Mouse (Mus musculus): ENCODE measurements around the gene H2-Ob. TPM values are rescaled to one million over a fixed set of nuclear protein-coding genes. Genes with fewer than 3 reads are reported as not detected.

Gene H2-Ob
- polyA plus RNA-seq, 1 experiment from 2014 or later = not detected

GRCm38 (mm10) chr17:34200772-34201505 lies 37.8 kb upstream of the H2-Ob start:
- peaks cover 88% of the 10 kb centered on the region for H3K27me3 ChIP-seq
- no peak for ATAC-seq (ENCODE audit: insufficient number of reproducible peaks, insufficient read depth, low FRiP score, low TSS enrichment, low read depth)
- no peak overlapping the region for H3K27ac ChIP-seq
- H3K4me2 ChIP-seq = no peak overlapping the region
- no peak overlapping the region for H3K4me3 ChIP-seq (replicated peaks)
- no peaks in the 10 kb centered on the region for H3K36me3 ChIP-seq
- H3K4me1 ChIP-seq (replicated peaks) = peaks cover 24% of the 10 kb centered on the region
- WGBS = 87% methylated on average over 16 of the region's 16 CpGs
- no peak overlapping the region for H3K9ac ChIP-seq (replicated peaks)
- no peaks in the 10 kb centered on the region for H3K9me3 ChIP-seq

GRCm38 (mm10) chr17:34201506-34202055 lies 37.1 kb upstream of the H2-Ob start:
- Histone ChIP-seq H3K9ac (replicated peaks) (no peak overlapping the region), H3K4me1 (replicated peaks) (peaks cover 24% of the 10 kb centered on the region), H3K36me3 (no peaks in the 10 kb centered on the region), H3K9me3 (no peaks in the 10 kb centered on the region), H3K4me2 (no peak overlapping the region), H3K4me3 (replicated peaks) (no peak overlapping the region), H3K27me3 (peaks cover 88% of the 10 kb centered on the region), H3K27ac (no peak overlapping the region)
- whole genome bisulfite sequencing = 64% methylated on average over 7 of the region's 7 CpGs
- no peak for ATAC-seq (ENCODE audit: insufficient number of reproducible peaks, insufficient read depth, low FRiP score, low TSS enrichment, low read depth)

DNA sequence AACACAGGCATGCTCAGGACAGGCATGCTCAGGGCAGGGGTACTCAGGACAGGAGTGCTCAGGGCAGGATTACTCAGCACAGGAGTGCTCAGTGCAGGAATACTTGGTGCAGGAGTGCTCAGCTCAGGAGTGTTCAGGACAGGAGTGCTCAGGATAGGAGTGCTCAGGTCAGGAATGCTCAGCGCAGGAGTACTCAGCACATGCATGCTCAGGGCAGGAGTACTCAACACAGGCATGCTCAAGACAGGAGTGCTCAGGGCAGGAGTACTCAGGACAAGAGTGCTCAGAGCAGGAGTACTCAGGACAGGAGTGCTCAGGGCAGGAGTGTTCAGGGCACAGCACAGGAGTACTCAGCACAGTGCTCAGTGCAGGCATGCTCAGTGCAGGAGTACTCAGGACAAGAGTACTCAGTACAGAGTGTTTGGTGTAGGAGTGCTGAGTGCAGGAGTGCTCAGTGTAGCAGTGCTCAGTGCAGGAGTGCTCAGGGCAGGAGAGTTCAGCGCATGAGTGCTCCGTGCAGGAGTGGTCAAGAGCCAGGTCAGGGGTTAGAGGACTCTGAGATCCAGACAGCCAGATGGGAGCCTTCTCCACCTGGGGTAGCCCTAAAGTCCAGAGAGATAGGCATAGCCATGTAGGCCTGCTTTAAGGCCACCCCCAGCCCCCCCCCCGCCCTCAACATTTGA lies 35.8 kb upstream of the H2-Ob start:
- ATAC-seq (ENCODE audit: insufficient number of reproducible peaks, insufficient read depth, low FRiP score, low TSS enrichment, low read depth) = peak; percentile 58; the same call in 1 of the 2 replicates
- Histone ChIP-seq H3K27ac (no peak overlapping the region), H3K4me3 (replicated peaks) (no peak overlapping the region), H3K36me3 (no peaks in the 10 kb centered on the region), H3K4me2 (no peak overlapping the region), H3K4me1 (replicated peaks) (peaks cover 12% of the 10 kb centered on the region), H3K27me3 (peaks cover 86% of the 10 kb centered on the region), H3K9ac (replicated peaks) (no peak overlapping the region), H3K9me3 (no peaks in the 10 kb centered on the region)
- 83% methylated on average over 4 of the region's 4 CpGs for WGBS

DNA sequence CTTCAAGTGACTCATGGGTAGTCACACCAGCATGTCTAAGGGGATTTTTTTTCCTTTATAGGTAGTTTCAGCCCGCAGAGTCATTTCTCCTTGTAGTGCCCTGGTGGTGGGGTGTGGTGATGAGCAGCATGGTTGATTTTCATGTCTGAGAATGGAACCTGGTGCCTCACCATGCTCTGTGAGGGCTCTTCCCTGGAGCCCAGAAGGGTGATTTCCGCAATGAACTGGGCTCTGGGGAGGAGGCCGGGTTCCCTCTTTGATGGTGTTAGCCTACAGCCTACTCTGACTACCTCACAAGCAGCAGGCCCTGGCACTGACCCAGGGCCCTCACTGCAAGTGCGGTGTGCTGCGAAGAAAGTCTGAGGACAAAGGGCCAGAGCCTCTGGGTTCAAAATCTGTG lies 35.3 kb upstream of the H2-Ob start, which contains the start of gene Tap2:
TSS of gene Tap2 (plus strand) at position 84 of the 400 bp plus-strand sequence.
- Histone ChIP-seq H3K4me2 (peak within 1 kb of the TSS; percentile 95), H3K4me1 (replicated peaks) (peaks cover 7% of the 10 kb centered on the region; the same call in 1 of the 2 replicates), H3K9me3 (no peaks in the 10 kb centered on the region), H3K27ac (no peak within 1 kb of the TSS), H3K4me3 (replicated peaks) (peak within 1 kb of the TSS; percentile 67), H3K36me3 (no peaks in the 10 kb centered on the region), H3K27me3 (peaks cover 86% of the 10 kb centered on the region), H3K9ac (replicated peaks) (peak within 1 kb of the TSS; percentile 64; the same call in 1 of the 2 replicates)
- WGBS = 76% methylated on average over 5 of the region's 5 CpGs
- ATAC-seq (ENCODE audit: insufficient number of reproducible peaks, insufficient read depth, low FRiP score, low TSS enrichment, low read depth) = no peak

DNA sequence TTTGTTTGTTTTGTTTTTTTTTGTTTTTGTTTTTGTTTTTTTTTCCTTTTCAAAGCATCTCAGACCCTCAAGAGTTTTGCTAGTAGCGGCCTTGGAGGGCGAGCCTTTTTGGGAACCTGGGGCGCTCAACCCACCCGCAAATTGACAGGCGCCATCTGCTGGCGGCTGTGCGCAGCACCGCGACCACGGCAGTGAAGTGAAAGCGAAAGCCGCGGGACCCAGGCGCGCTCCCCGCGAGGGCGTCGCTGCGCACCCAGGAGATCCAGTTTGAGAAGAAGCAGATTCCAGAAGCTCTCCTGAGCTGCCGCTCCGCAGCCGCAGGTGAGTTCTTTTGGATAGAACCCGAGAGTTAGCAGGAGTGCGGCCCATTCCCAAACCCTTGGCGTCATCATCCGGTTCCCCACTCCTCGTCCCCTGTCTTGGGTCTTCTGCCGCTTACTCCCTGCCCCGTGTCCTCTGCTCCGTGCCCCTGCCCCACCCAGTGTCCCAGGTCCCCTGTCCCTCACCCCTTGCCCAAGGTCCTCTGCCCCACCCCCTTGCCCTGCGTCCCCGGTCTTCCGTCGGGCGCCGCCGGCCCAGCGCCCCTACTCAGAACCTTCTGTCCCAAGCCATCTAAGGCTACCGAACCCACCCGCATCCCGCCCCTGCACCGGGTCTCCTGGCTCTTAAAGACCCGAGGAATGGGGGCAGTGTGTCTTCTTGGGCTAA lies 34.2 kb upstream of the H2-Ob start:
- Histone ChIP-seq H3K27ac (no peak overlapping the region), H3K27me3 (peaks cover 84% of the 10 kb centered on the region), H3K4me3 (replicated peaks) (peak overlapping the region; percentile 67), H3K9ac (replicated peaks) (peak overlapping the region; percentile 64), H3K36me3 (no peaks in the 10 kb centered on the region), H3K9me3 (no peaks in the 10 kb centered on the region), H3K4me2 (peak overlapping the region; percentile 95), H3K4me1 (replicated peaks) (peaks cover 7% of the 10 kb centered on the region; the same call in 1 of the 2 replicates)
- no peak; the same call in 1 of the 2 replicates for ATAC-seq (ENCODE audit: insufficient number of reproducible peaks, insufficient read depth, low FRiP score, low TSS enrichment, low read depth)
- under 1% methylated on average over 44 of the region's 44 CpGs for WGBS

DNA sequence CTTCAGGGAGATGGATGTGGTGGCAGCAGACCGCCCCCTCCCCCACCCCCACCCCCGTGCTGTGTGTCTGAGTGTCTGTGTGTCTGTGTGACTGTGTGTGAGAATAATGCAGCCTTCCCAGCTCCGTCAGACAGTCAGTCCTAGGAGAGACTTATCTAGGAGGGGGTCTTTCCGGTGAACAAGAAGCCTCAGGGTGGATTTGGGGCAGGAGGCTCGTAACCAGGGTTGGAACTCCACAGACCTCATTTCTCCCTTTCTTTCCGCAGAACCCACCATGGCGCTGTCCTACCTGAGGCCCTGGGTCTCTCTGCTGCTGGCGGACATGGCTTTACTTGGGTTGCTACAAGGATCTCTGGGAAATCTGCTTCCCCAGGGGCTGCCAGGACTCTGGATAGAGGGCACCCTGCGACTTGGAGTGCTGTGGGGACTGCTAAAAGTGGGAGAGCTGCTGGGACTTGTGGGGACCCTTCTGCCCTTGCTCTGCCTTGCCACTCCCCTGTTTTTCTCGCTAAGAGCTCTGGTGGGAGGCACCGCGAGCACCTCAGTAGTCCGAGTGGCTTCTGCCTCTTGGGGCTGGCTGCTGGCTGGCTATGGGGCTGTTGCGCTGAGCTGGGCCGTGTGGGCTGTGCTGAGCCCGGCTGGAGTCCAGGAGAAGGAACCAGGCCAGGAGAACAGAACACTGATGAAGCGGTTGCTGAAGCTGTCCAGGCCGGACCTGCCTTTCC lies 33.5 kb upstream of the H2-Ob start:
- H3K4me3 ChIP-seq (replicated peaks) = peak overlapping the region; percentile 67
- H3K36me3 ChIP-seq = no peaks in the 10 kb centered on the region
- peaks cover 85% of the 10 kb centered on the region for H3K27me3 ChIP-seq
- no peak for ATAC-seq (ENCODE audit: insufficient number of reproducible peaks, insufficient read depth, low FRiP score, low TSS enrichment, low read depth)
- H3K4me2 ChIP-seq = peak overlapping the region; percentile 95
- 10% methylated on average over 18 of the region's 18 CpGs for WGBS
- H3K9me3 ChIP-seq = peaks cover 4% of the 10 kb centered on the region; the same call in 1 of the 2 replicates
- peaks cover 7% of the 10 kb centered on the region; the same call in 1 of the 2 replicates for H3K4me1 ChIP-seq (replicated peaks)
- peak overlapping the region; percentile 64 for H3K9ac ChIP-seq (replicated peaks)
- H3K27ac ChIP-seq = no peak overlapping the region

DNA sequence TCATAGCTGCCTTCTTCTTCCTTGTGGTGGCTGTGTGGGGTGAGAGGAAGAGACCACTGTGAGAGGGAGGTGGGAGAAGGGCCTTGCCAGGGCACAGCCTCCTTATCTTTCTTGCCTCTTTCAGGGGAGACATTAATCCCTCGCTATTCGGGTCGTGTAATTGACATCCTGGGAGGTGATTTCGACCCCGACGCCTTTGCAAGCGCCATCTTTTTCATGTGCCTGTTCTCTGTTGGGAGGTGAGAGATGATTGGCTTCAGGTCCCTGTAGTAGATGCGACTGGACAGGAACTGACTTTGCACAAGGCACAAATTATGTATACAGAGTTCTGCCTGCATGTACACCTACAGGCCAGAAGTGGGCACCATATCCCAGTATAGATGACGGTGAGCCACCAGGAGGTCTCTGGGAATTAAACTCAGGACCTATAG lies 32.9 kb upstream of the H2-Ob start:
- Histone ChIP-seq H3K27ac (no peak overlapping the region), H3K4me3 (replicated peaks) (peak overlapping the region; percentile 67; the same call in 1 of the 2 replicates), H3K27me3 (peaks cover 86% of the 10 kb centered on the region), H3K4me1 (replicated peaks) (peaks cover 7% of the 10 kb centered on the region; the same call in 1 of the 2 replicates), H3K4me2 (peak overlapping the region; percentile 95; the same call in 1 of the 2 replicates), H3K36me3 (no peaks in the 10 kb centered on the region), H3K9ac (replicated peaks) (peak overlapping the region; percentile 45; the same call in 1 of the 2 replicates), H3K9me3 (peaks cover 4% of the 10 kb centered on the region; the same call in 1 of the 2 replicates)
- no peak for ATAC-seq (ENCODE audit: insufficient number of reproducible peaks, insufficient read depth, low FRiP score, low TSS enrichment, low read depth)
- WGBS = 16% methylated on average over 9 of the region's 9 CpGs

DNA sequence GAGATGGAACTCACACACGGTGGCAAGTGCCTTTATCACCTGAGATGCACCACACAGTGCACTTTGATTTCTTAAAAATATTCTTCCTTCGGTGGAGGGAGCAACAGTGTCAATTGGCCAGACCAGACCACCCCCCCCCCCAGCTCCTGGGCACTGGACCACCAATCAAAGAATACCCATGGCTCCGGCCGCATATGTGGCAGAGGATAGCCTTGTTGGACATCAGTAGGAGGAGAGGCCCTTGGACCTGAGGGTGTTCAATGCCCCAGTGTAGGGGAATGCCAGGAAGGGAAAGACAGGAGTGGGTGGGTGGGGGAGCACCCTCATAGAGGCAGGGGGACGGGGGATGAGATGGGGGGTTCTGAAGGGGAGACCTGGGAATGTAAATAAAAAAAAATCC lies 32.0 kb upstream of the H2-Ob start:
- Histone ChIP-seq H3K27ac (no peak overlapping the region), H3K36me3 (no peaks in the 10 kb centered on the region), H3K27me3 (peaks cover 86% of the 10 kb centered on the region), H3K4me2 (no peak overlapping the region), H3K9me3 (peaks cover 4% of the 10 kb centered on the region; the same call in 1 of the 2 replicates), H3K9ac (replicated peaks) (no peak overlapping the region), H3K4me1 (replicated peaks) (peaks cover 7% of the 10 kb centered on the region; the same call in 1 of the 2 replicates), H3K4me3 (replicated peaks) (no peak overlapping the region)
- 74% methylated on average over 5 of the region's 5 CpGs for WGBS
- no peak for ATAC-seq (ENCODE audit: insufficient number of reproducible peaks, insufficient read depth, low FRiP score, low TSS enrichment, low read depth)

DNA sequence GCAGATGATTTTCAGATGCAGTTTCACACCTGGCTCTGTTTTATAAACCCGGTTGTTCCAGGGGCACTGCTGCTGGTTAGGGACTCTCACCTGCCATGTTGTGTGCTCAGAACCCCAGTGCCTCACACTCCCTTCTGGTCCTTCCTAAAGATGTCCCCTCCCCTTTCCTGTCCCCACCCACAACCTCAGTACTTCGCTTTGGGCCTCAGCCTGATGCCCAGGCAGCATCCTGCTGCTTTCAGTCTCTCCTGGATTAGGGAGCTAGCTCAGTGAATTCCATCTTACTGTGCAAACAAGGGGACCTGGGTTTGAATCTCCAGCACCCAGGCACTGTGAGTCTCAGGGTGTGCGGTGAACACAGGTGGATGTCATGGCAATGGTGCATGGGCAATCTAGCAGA lies 31.2 kb upstream of the H2-Ob start:
- ATAC-seq (ENCODE audit: insufficient number of reproducible peaks, insufficient read depth, low FRiP score, low TSS enrichment, low read depth) = no peak
- Histone ChIP-seq H3K4me1 (replicated peaks) (peaks cover 7% of the 10 kb centered on the region; the same call in 1 of the 2 replicates), H3K27me3 (peaks cover 91% of the 10 kb centered on the region), H3K9me3 (peaks cover 4% of the 10 kb centered on the region; the same call in 1 of the 2 replicates), H3K27ac (no peak overlapping the region), H3K36me3 (no peaks in the 10 kb centered on the region), H3K4me2 (no peak overlapping the region), H3K9ac (replicated peaks) (no peak overlapping the region), H3K4me3 (replicated peaks) (no peak overlapping the region)
- 62% methylated on average over 3 of the region's 3 CpGs for WGBS

DNA sequence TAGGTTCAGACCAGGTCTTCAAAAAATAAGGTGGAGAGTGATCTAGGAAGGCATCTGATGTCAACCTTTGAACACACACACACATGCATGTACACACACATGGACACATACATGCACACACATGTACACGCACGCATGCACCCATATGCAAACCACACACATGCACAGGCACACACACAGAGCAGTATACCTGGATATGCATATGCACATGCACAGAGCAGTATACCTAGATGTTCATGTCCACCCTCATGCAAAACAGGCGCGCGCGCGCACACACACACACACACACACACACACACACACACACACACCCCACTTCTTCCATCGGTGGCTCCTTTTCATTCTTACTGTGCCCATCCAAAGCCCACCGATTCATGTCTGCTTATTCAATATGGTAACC lies 30.8 kb upstream of the H2-Ob start:
- no peak for ATAC-seq (ENCODE audit: insufficient number of reproducible peaks, insufficient read depth, low FRiP score, low TSS enrichment, low read depth)
- Histone ChIP-seq H3K4me2 (no peak overlapping the region), H3K9me3 (peaks cover 4% of the 10 kb centered on the region; the same call in 1 of the 2 replicates), H3K4me3 (replicated peaks) (no peak overlapping the region), H3K9ac (replicated peaks) (no peak overlapping the region), H3K27me3 (peaks cover 92% of the 10 kb centered on the region), H3K36me3 (no peaks in the 10 kb centered on the region), H3K4me1 (replicated peaks) (peaks cover 7% of the 10 kb centered on the region; the same call in 1 of the 2 replicates), H3K27ac (no peak overlapping the region)
- 93% methylated on average over 9 of the region's 9 CpGs for WGBS
